Mouse (Mus musculus): ENCODE data around the gene Gm3591. TPM values are rescaled to one million over a fixed set of nuclear protein-coding genes. Genes with fewer than 3 reads are reported as not detected.
A peak's percentile ranks its signal among the peaks of the same experiment; 100 is the strongest.
"Not testable (repeated sequence)": the region's sequence is repeated elsewhere in the genome, so short reads cannot be mapped to it uniquely, and the experiment has no call there.

Gene Gm3591
- 3.7 and 4.7 TPM in 2 replicates for polyA plus RNA-seq (2015; fragmentation: Nextera tagmentation; extraction: Ambion mirVana)

GRCm38 (mm10) chr14:6412382-6412781 is at the start of gene Gm3591:
Gene Gm3591 (minus strand): TSS chr14:6412482.
- H3K27ac ChIP-seq; H3K36me3 ChIP-seq; H3K4me3 ChIP-seq; H3K4me1 ChIP-seq (replicated peaks); H3K9me3 ChIP-seq; H3K27me3 ChIP-seq; H3K9ac ChIP-seq; ATAC-seq (ENCODE audit: low FRiP score); H3K4me2 ChIP-seq: not testable (repeated sequence)
- WGBS = no CpG with 5 or more reads among the region's 2 CpGs

DNA sequence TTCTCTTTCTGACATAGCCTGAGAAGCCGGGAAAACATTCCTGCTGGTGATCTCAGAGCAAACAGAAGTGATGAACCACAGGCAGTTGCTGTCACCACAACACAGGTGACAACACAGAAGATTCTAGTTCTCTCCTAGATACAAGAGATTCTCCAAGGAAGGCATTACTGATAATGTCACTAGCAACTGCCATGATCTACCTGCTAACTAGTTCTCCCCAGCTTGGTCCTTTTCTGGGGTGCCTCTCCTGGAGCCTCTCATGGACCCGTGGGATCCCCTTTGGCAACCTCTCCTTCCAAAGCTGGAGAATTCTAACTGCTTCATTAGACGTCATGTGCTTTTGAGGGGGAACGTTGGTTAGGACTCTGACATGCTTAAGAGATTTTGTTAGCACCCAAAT is 32.2 kb upstream of the Gm3591 start, which contains the start of gene Gm3594:
Gene Gm3594 (minus strand): TSS at position 101 of the 400 bp plus-strand sequence.
- H3K4me1 ChIP-seq (replicated peaks); H3K4me3 ChIP-seq; H3K27me3 ChIP-seq; H3K9me3 ChIP-seq; H3K4me2 ChIP-seq; H3K36me3 ChIP-seq; H3K9ac ChIP-seq; H3K27ac ChIP-seq; ATAC-seq (ENCODE audit: low FRiP score): not testable (repeated sequence)
- no CpG with 5 or more reads among the region's 4 CpGs for WGBS

DNA sequence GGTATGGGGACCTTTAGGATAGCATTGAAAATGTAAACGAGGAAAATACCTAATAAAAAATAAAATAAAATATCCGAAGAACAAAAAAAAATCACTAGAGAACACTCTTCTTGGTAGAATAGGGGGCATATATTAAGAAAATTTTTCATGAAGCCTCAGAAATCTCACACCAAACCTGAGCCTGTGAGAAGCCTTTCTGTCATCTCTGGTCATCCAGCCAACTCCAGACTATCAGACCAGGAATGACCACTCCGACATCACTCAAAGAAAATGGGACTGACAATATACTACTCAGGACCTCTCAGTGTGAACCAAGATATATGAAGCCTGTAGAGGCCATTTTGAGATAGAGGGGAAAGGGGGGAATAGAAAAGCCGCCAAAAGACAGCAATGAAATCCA is 28.5 kb upstream of the Gm3591 start:
- not testable (repeated sequence) for H3K4me2 ChIP-seq; H3K36me3 ChIP-seq; H3K9ac ChIP-seq; H3K9me3 ChIP-seq; H3K4me1 ChIP-seq (replicated peaks); ATAC-seq (ENCODE audit: low FRiP score); H3K27me3 ChIP-seq; H3K27ac ChIP-seq; H3K4me3 ChIP-seq
- 71% methylated on average over 3 of the region's 4 CpGs for WGBS

DNA sequence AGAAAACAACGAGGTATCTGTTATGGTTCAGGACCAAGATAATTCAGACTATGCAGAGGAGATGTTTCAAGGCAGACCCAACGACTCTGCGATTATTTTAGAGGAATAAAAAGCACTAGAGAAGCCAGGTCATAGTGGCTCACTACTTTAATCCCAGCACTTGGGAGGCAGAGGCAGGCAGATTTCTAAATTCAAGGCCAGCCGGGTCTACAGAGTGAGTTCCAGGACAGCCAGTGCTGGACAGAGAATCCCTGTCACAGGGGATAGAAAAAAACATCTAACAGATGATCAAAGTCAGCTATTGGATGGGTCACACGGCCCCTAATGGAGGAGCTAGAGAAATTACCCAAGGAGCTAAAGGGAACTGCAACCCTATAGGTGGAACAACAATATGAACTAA is 27.9 kb upstream of the Gm3591 start:
- not testable (repeated sequence) for H3K27ac ChIP-seq; H3K4me1 ChIP-seq (replicated peaks); H3K27me3 ChIP-seq; ATAC-seq (ENCODE audit: low FRiP score); H3K9ac ChIP-seq; H3K36me3 ChIP-seq; H3K4me2 ChIP-seq; H3K4me3 ChIP-seq; H3K9me3 ChIP-seq
- WGBS = 68% methylated on average over 2 of the region's 5 CpGs

- not testable (repeated sequence) for ATAC-seq (ENCODE audit: low FRiP score); H3K4me1 ChIP-seq (replicated peaks); H3K36me3 ChIP-seq; H3K9me3 ChIP-seq; H3K27me3 ChIP-seq; H3K9ac ChIP-seq; H3K27ac ChIP-seq
- peak overlapping the region; percentile 41 for H3K4me3 ChIP-seq
- H3K4me2 ChIP-seq = peak overlapping the region; percentile 57
- WGBS = 5% methylated on average over 28 of the region's 42 CpGs
Observed at GRCm38 (mm10) chr14:6426766-6427165, 14.5 kb upstream of the Gm3591 start.

- not testable (repeated sequence) for H3K27ac ChIP-seq; H3K27me3 ChIP-seq; H3K9me3 ChIP-seq; H3K36me3 ChIP-seq; ATAC-seq (ENCODE audit: low FRiP score); H3K4me1 ChIP-seq (replicated peaks)
- H3K9ac ChIP-seq = peak overlapping the region; percentile 60; the same call in 1 of the 2 replicates
- H3K4me3 ChIP-seq = peak overlapping the region; percentile 41
- 28% methylated on average over 22 of the region's 22 CpGs for WGBS
- H3K4me2 ChIP-seq = peak overlapping the region; percentile 57
Observed at GRCm38 (mm10) chr14:6426353-6426752, 14.1 kb upstream of the Gm3591 start.

- not testable (repeated sequence) for H3K9me3 ChIP-seq; H3K27me3 ChIP-seq; H3K4me2 ChIP-seq; ATAC-seq (ENCODE audit: low FRiP score); H3K9ac ChIP-seq; H3K36me3 ChIP-seq; H3K27ac ChIP-seq; H3K4me1 ChIP-seq (replicated peaks); H3K4me3 ChIP-seq
- WGBS = 73% methylated on average over 2 of the region's 4 CpGs
Observed at GRCm38 (mm10) chr14:6390219-6390618, 22.1 kb downstream of the Gm3591 start, which contains the start of gene Gm16440. Gene Gm16440 (minus strand): TSS chr14:6390319.

Other genes starting within 250 kb of the Gm3591 start
- not detected in 2 replicates for gene Gm21560, start 193.2 kb downstream of the Gm3591 start, polyA plus RNA-seq (2015; fragmentation: Nextera tagmentation; extraction: Ambion mirVana)
- 6.8 and 7.6 TPM in 2 replicates for gene Gm3411, start 125.2 kb downstream of the Gm3591 start, polyA plus RNA-seq (2015; fragmentation: Nextera tagmentation; extraction: Ambion mirVana)
- not detected in 2 replicates for gene Gm21103, start 107.6 kb downstream of the Gm3591 start, polyA plus RNA-seq (2015; fragmentation: Nextera tagmentation; extraction: Ambion mirVana)
- gene Gm3618, start 68.8 kb downstream of the Gm3591 start, polyA plus RNA-seq (2015; fragmentation: Nextera tagmentation; extraction: Ambion mirVana) = not detected in 2 replicates
- gene Gm16440, start 22.2 kb downstream of the Gm3591 start, polyA plus RNA-seq (2015; fragmentation: Nextera tagmentation; extraction: Ambion mirVana) = 0.25 TPM in 1 of 2 replicates, not detected in the other
- gene Gm3594, start 32.1 kb upstream of the Gm3591 start, polyA plus RNA-seq (2015; fragmentation: Nextera tagmentation; extraction: Ambion mirVana) = not detected in 2 replicates
- gene Gm8356, start 124.8 kb upstream of the Gm3591 start, polyA plus RNA-seq (2015; fragmentation: Nextera tagmentation; extraction: Ambion mirVana) = not detected in 2 replicates
- gene Gm3629, start 178.1 kb upstream of the Gm3591 start, polyA plus RNA-seq (2015; fragmentation: Nextera tagmentation; extraction: Ambion mirVana) = 0.38 and 0.74 TPM in 2 replicates
- gene Gm3460, start 209.9 kb upstream of the Gm3591 start, polyA plus RNA-seq (2015; fragmentation: Nextera tagmentation; extraction: Ambion mirVana) = 0.18 TPM in 1 of 2 replicates, not detected in the other

Measured in hindbrain, embryonic 13.5 days (tissue).